Mouse (Mus musculus) ES-E14 (cell line): ENCODE measurements around the gene Cog4.

ENCODE experiments used
- CHD2 ChIP-seq: IDR thresholded peaks from 2 replicates; pipeline ENCODE4 v1.6.1; 2014; ENCODE audit warnings: mild to moderate bottlenecking, low read depth, low read length, inconsistent platforms
- HCFC1 ChIP-seq: IDR thresholded peaks from 2 replicates; pipeline ENCODE4 v1.6.1; 2012; ENCODE audit warnings: low read length, inconsistent platforms, borderline replicate concordance; ENCODE audit not compliant: insufficient read depth
- MAFK ChIP-seq: IDR thresholded peaks from 2 replicates; pipeline ENCODE4 v1.6.1; 2014; ENCODE audit warnings: mild to moderate bottlenecking, low read depth, low read length, inconsistent platforms; ENCODE audit not compliant: insufficient read depth
- ZC3H11A ChIP-seq: IDR thresholded peaks from 2 replicates; pipeline ENCODE4 v1.6.1; 2012; ENCODE audit warnings: low read depth, mild to moderate bottlenecking, inconsistent platforms, low read length, borderline replicate concordance
- ZNF384 ChIP-seq: IDR thresholded peaks from 2 replicates; pipeline ENCODE4 v1.6.1; 2012; ENCODE audit warnings: low read depth, low read length, inconsistent platforms

DNA sequence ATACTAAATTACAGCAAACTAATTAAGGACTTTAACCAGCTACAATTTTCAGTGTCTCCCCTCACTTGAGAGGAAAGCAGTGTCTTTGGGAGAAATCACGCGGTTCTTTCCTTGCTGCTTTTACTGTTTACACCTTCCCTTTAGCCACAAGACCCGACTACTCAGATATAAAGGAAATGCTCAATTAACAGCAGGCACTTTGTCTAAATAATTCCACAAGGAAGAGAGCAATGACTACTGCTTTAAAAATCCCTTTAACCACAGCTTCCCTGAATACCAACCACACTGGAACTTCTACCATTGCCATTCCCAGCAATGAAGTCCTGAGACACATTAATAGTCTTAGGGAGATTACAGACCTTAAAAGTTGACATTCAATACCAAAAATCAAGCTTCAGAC is 17.9 kb upstream of the Cog4 start:
- no peak for TF ChIP-seq MAFK
- no peak for TF ChIP-seq CHD2
- TF ChIP-seq ZNF384, result no peak
- TF ChIP-seq HCFC1, result no peak
- TF ChIP-seq ZC3H11A, result no peak
